Mouse (Mus musculus): ENCODE data around the gene Maml2. TPM values are rescaled to one million over a fixed set of nuclear protein-coding genes. Genes with fewer than 3 reads are reported as not detected.

Maml2 gene
- polyA plus RNA-seq, 1 experiment from 2014 or later = 6.5 TPM

- no peaks in the 10 kb centered on the region for H3K27me3 ChIP-seq (replicated peaks; ENCODE audit: control insufficient read depth, insufficient read depth, low read length)
- H3K27ac ChIP-seq (ENCODE audit: low read depth) = no peak overlapping the region
- no peaks in the 10 kb centered on the region for H3K9me3 ChIP-seq (ENCODE audit: control insufficient read depth, low read length)
- no peak overlapping the region for H3K4me3 ChIP-seq (ENCODE audit: low read depth, low read length)
- H3K4me1 ChIP-seq (replicated peaks; ENCODE audit: control insufficient read depth, insufficient read depth, low read length) = peaks cover 10% of the 10 kb centered on the region
- no peaks in the 10 kb centered on the region for H3K36me3 ChIP-seq (ENCODE audit: control insufficient read depth, insufficient read depth, low read length)
- no peak for DNase-seq (ENCODE audit: low spot score)
- WGBS = 61% methylated on average over 4 of the region's 4 CpGs
- no peak overlapping the region for H3K4me2 ChIP-seq (ENCODE audit: low read length)
- H3K9ac ChIP-seq (ENCODE audit: low read length) = no peak overlapping the region
- no peak for ATAC-seq (replicated peaks; ENCODE audit: low FRiP score, low TSS enrichment, low read depth)
Observed at GRCm38 (mm10) chr9:13465358-13466020, 167.7 kb downstream of the Maml2 start.

GRCm38 (mm10) chr9:13466351-13466750, 168.6 kb downstream of the Maml2 start:
- H3K27me3 ChIP-seq (replicated peaks; ENCODE audit: control insufficient read depth, insufficient read depth, low read length) = no peaks in the 10 kb centered on the region
- ATAC-seq (replicated peaks; ENCODE audit: low FRiP score, low TSS enrichment, low read depth) = no peak
- H3K36me3 ChIP-seq (ENCODE audit: control insufficient read depth, insufficient read depth, low read length) = no peaks in the 10 kb centered on the region
- 72% methylated on average over 4 of the region's 4 CpGs for WGBS
- no peak overlapping the region for H3K4me3 ChIP-seq (ENCODE audit: low read depth, low read length)
- no peak overlapping the region for H3K27ac ChIP-seq (ENCODE audit: low read depth)
- H3K9ac ChIP-seq (ENCODE audit: low read length) = no peak overlapping the region
- peaks cover 10% of the 10 kb centered on the region for H3K4me1 ChIP-seq (replicated peaks; ENCODE audit: control insufficient read depth, insufficient read depth, low read length)
- no peak overlapping the region for H3K4me2 ChIP-seq (ENCODE audit: low read length)
- DNase-seq (ENCODE audit: low spot score) = no peak
- no peaks in the 10 kb centered on the region for H3K9me3 ChIP-seq (ENCODE audit: control insufficient read depth, low read length)

GRCm38 (mm10) chr9:13466816-13467215, 169.1 kb downstream of the Maml2 start:
- no peaks in the 10 kb centered on the region for H3K27me3 ChIP-seq (replicated peaks; ENCODE audit: control insufficient read depth, insufficient read depth, low read length)
- DNase-seq (ENCODE audit: low spot score) (no peak), ATAC-seq (replicated peaks; ENCODE audit: low FRiP score, low TSS enrichment, low read depth) (no peak)
- H3K4me3 ChIP-seq (ENCODE audit: low read depth, low read length) = no peak overlapping the region
- H3K9ac ChIP-seq (ENCODE audit: low read length) = no peak overlapping the region
- no peak overlapping the region for H3K27ac ChIP-seq (ENCODE audit: low read depth)
- H3K36me3 ChIP-seq (ENCODE audit: control insufficient read depth, insufficient read depth, low read length) = no peaks in the 10 kb centered on the region
- no peak overlapping the region for H3K4me2 ChIP-seq (ENCODE audit: low read length)
- H3K9me3 ChIP-seq (ENCODE audit: control insufficient read depth, low read length) = no peaks in the 10 kb centered on the region
- WGBS = 80% methylated on average over 10 of the region's 10 CpGs
- H3K4me1 ChIP-seq (replicated peaks; ENCODE audit: control insufficient read depth, insufficient read depth, low read length) = peaks cover 10% of the 10 kb centered on the region

- DNase-seq (ENCODE audit: low spot score) = no peak
- no peaks in the 10 kb centered on the region for H3K27me3 ChIP-seq (replicated peaks; ENCODE audit: control insufficient read depth, insufficient read depth, low read length)
- H3K27ac ChIP-seq (ENCODE audit: low read depth) = no peak overlapping the region
- H3K4me2 ChIP-seq (ENCODE audit: low read length) = no peak overlapping the region
- no peaks in the 10 kb centered on the region for H3K9me3 ChIP-seq (ENCODE audit: control insufficient read depth, low read length)
- H3K36me3 ChIP-seq (ENCODE audit: control insufficient read depth, insufficient read depth, low read length) = no peaks in the 10 kb centered on the region
- peaks cover 10% of the 10 kb centered on the region for H3K4me1 ChIP-seq (replicated peaks; ENCODE audit: control insufficient read depth, insufficient read depth, low read length)
- WGBS = 87% methylated on average over 7 of the region's 7 CpGs
- no peak overlapping the region for H3K4me3 ChIP-seq (ENCODE audit: low read depth, low read length)
- no peak overlapping the region for H3K9ac ChIP-seq (ENCODE audit: low read length)
- no peak for ATAC-seq (replicated peaks; ENCODE audit: low FRiP score, low TSS enrichment, low read depth)
Observed at GRCm38 (mm10) chr9:13467745-13468144, 170.0 kb downstream of the Maml2 start.

- Histone ChIP-seq H3K9ac (ENCODE audit: low read length) (no peak overlapping the region), H3K9me3 (ENCODE audit: control insufficient read depth, low read length) (no peaks in the 10 kb centered on the region), H3K4me2 (ENCODE audit: low read length) (no peak overlapping the region), H3K4me1 (replicated peaks; ENCODE audit: control insufficient read depth, insufficient read depth, low read length) (peaks cover 10% of the 10 kb centered on the region), H3K27ac (ENCODE audit: low read depth) (no peak overlapping the region; the same call in 1 of the 2 replicates), H3K27me3 (replicated peaks; ENCODE audit: control insufficient read depth, insufficient read depth, low read length) (no peaks in the 10 kb centered on the region), H3K4me3 (ENCODE audit: low read depth, low read length) (no peak overlapping the region), H3K36me3 (ENCODE audit: control insufficient read depth, insufficient read depth, low read length) (no peaks in the 10 kb centered on the region)
- ATAC-seq (replicated peaks; ENCODE audit: low FRiP score, low TSS enrichment, low read depth) (no peak), DNase-seq (ENCODE audit: low spot score) (no peak)
- 68% methylated on average over 6 of the region's 6 CpGs for WGBS
Observed at GRCm38 (mm10) chr9:13468778-13469177, 171.0 kb downstream of the Maml2 start.

GRCm38 (mm10) chr9:13470013-13470412, 172.3 kb downstream of the Maml2 start:
- DNase-seq (ENCODE audit: low spot score) (no peak), ATAC-seq (replicated peaks; ENCODE audit: low FRiP score, low TSS enrichment, low read depth) (no peak)
- Histone ChIP-seq H3K4me3 (ENCODE audit: low read depth, low read length) (no peak overlapping the region), H3K27me3 (replicated peaks; ENCODE audit: control insufficient read depth, insufficient read depth, low read length) (no peaks in the 10 kb centered on the region), H3K4me2 (ENCODE audit: low read length) (no peak overlapping the region), H3K4me1 (replicated peaks; ENCODE audit: control insufficient read depth, insufficient read depth, low read length) (peaks cover 10% of the 10 kb centered on the region), H3K36me3 (ENCODE audit: control insufficient read depth, insufficient read depth, low read length) (no peaks in the 10 kb centered on the region), H3K27ac (ENCODE audit: low read depth) (no peak overlapping the region), H3K9me3 (ENCODE audit: control insufficient read depth, low read length) (no peaks in the 10 kb centered on the region), H3K9ac (ENCODE audit: low read length) (no peak overlapping the region)
- WGBS = 49% methylated on average over 7 of the region's 7 CpGs

- Histone ChIP-seq H3K4me3 (ENCODE audit: low read depth, low read length) (no peak overlapping the region), H3K27ac (ENCODE audit: low read depth) (no peak overlapping the region), H3K36me3 (ENCODE audit: control insufficient read depth, insufficient read depth, low read length) (no peaks in the 10 kb centered on the region), H3K4me1 (replicated peaks; ENCODE audit: control insufficient read depth, insufficient read depth, low read length) (no peaks in the 10 kb centered on the region), H3K4me2 (ENCODE audit: low read length) (no peak overlapping the region), H3K27me3 (replicated peaks; ENCODE audit: control insufficient read depth, insufficient read depth, low read length) (no peaks in the 10 kb centered on the region), H3K9ac (ENCODE audit: low read length) (no peak overlapping the region), H3K9me3 (ENCODE audit: control insufficient read depth, low read length) (no peaks in the 10 kb centered on the region)
- no peak for DNase-seq (ENCODE audit: low spot score)
- ATAC-seq (replicated peaks; ENCODE audit: low FRiP score, low TSS enrichment, low read depth) = no peak
- WGBS = 91% methylated on average over 5 of the region's 5 CpGs
Observed at GRCm38 (mm10) chr9:13474951-13475350, 177.2 kb downstream of the Maml2 start.

GRCm38 (mm10) chr9:13479275-13479674, 181.5 kb downstream of the Maml2 start:
- DNase-seq (ENCODE audit: low spot score) = no peak
- Histone ChIP-seq H3K4me2 (ENCODE audit: low read length) (no peak overlapping the region), H3K4me3 (ENCODE audit: low read depth, low read length) (no peak overlapping the region), H3K36me3 (ENCODE audit: control insufficient read depth, insufficient read depth, low read length) (no peaks in the 10 kb centered on the region), H3K9ac (ENCODE audit: low read length) (no peak overlapping the region), H3K4me1 (replicated peaks; ENCODE audit: control insufficient read depth, insufficient read depth, low read length) (peaks cover 9% of the 10 kb centered on the region), H3K27ac (ENCODE audit: low read depth) (no peak overlapping the region), H3K9me3 (ENCODE audit: control insufficient read depth, low read length) (no peaks in the 10 kb centered on the region), H3K27me3 (replicated peaks; ENCODE audit: control insufficient read depth, insufficient read depth, low read length) (no peaks in the 10 kb centered on the region)
- no peak for ATAC-seq (replicated peaks; ENCODE audit: low FRiP score, low TSS enrichment, low read depth)
- WGBS = 25% methylated on average over 4 of the region's 4 CpGs

All from intestine, embryonic 14.5 days (tissue).